23 mouse cellular contexts compared by ENCODE assay signal in genomic region chr3:66466321-66466720, GRCm38 (mm10).
A peak's percentile ranks its signal among the peaks of the same experiment; 100 is the strongest.
DNase-seq lines count a peak whose midpoint lies in the region; ATAC-seq and TF ChIP-seq lines count a peak whose summit lies in the region.
"Had no signal": no experiment of that assay in that cellular context is flagged by ENCODE, and none has a peak within 500 bp of the region (broad histone marks: within the 10 kb centered on the region; RNA-seq: fewer than 3 reads in every experiment).

No protein-coding gene starts in this region.

- H3K9ac ChIP-seq in hindbrain, postnatal 0 days (replicated peaks; ENCODE audit: low read length) = no peak overlapping the region
- H3K9ac ChIP-seq in hindbrain, embryonic 14.5 days = no peak overlapping the region
- H3K9ac ChIP-seq: liver, embryonic 13.5 days; lung, embryonic 14.5 days had no signal

- ATAC-seq in hindbrain, postnatal 0 days = no peak
- ATAC-seq in hindbrain, embryonic 14.5 days (ENCODE audit: low FRiP score) = no peak
- ATAC-seq: hindbrain, embryonic 16.5 days; intestine, postnatal 0 days; Patski had no signal

- no peak overlapping the region for H3K4me3 ChIP-seq in hindbrain, postnatal 0 days (ENCODE audit: low read length)
- H3K4me3 ChIP-seq in hindbrain, embryonic 14.5 days (replicated peaks; ENCODE audit: low read length) = no peak overlapping the region
- no peak overlapping the region for H3K4me3 ChIP-seq in gastrocnemius, adult 2 months
- H3K4me3 ChIP-seq: forebrain, embryonic 10.5 days; heart, embryonic 10.5 days; liver, embryonic 13.5 days; megakaryocyte, embryonic 14.5 days had no signal

- no peaks in the 10 kb centered on the region for H3K4me1 ChIP-seq in hindbrain, postnatal 0 days (ENCODE audit: insufficient read depth, low read length)
- no peaks in the 10 kb centered on the region for H3K4me1 ChIP-seq in hindbrain, embryonic 14.5 days (replicated peaks; ENCODE audit: control insufficient read depth, insufficient read depth, low read length)
- H3K4me1 ChIP-seq: forebrain, embryonic 10.5 days; heart, embryonic 10.5 days; liver, embryonic 13.5 days; megakaryocyte, embryonic 14.5 days had no signal

- no peaks in the 10 kb centered on the region for H3K9me3 ChIP-seq in hindbrain, postnatal 0 days (ENCODE audit: low read length)
- no peaks in the 10 kb centered on the region for H3K9me3 ChIP-seq in hindbrain, embryonic 14.5 days (ENCODE audit: control insufficient read depth, low read length)
- H3K9me3 ChIP-seq: forebrain, embryonic 10.5 days; G1E; heart, embryonic 10.5 days; liver, embryonic 13.5 days; megakaryocyte, embryonic 14.5 days had no signal

- H3K27me3 ChIP-seq in hindbrain, postnatal 0 days (ENCODE audit: insufficient read depth, low read length) = no peaks in the 10 kb centered on the region
- H3K27me3 ChIP-seq in hindbrain, embryonic 14.5 days (ENCODE audit: control insufficient read depth, insufficient read depth, low read length) = no peaks in the 10 kb centered on the region
- H3K27me3 ChIP-seq: CH12.LX; liver, embryonic 13.5 days had no signal

- TF ChIP-seq CTCF in hindbrain, postnatal 0 days (IDR thresholded peaks at IDR 0.05; ENCODE audit: low read depth) = no peak
- no peak for TF ChIP-seq CTCF in gastrocnemius, adult 2 months (IDR thresholded peaks at IDR 0.05)

- no peak overlapping the region for H3K4me2 ChIP-seq in hindbrain, postnatal 0 days (ENCODE audit: low read depth, low read length)
- H3K4me2 ChIP-seq in hindbrain, embryonic 14.5 days (replicated peaks) = no peak overlapping the region
- H3K4me2 ChIP-seq: liver, embryonic 13.5 days; lung, embryonic 14.5 days had no signal

- peak; percentile 13 for DNase-seq in hindbrain, postnatal 0 days (ENCODE audit: low spot score)
- no peak for DNase-seq in hindbrain, embryonic 14.5 days (ENCODE audit: low spot score)
- DNase-seq in layer of hippocampus, adult 9-11 months = peak; percentile 42
- DNase-seq in right cerebral cortex, adult 2 months (ENCODE audit: low spot score in 2 of 2) = peak; percentile 20 to 34
- no peak for DNase-seq in gastrocnemius, adult 2 months
- no peak for DNase-seq in thymus, postnatal 0 days (ENCODE audit: low spot score)
- DNase-seq in adipocyte (ENCODE audit: low spot score) = no peak
- DNase-seq: adrenal gland, adult 8-10 months; B cell, adult 2 months; cerebellum, adult 9-10 months; kidney, postnatal 25 days; liver, embryonic 13.5 days; lung, embryonic 14.5 days; lung, postnatal 36 days; midbrain, embryonic 14.5 days had no signal

- H3K27ac ChIP-seq in hindbrain, postnatal 0 days = no peak overlapping the region
- no peak overlapping the region for H3K27ac ChIP-seq in hindbrain, embryonic 14.5 days
- no peak overlapping the region for H3K27ac ChIP-seq in gastrocnemius, adult 2 months
- H3K27ac ChIP-seq: forebrain, embryonic 10.5 days; heart, embryonic 10.5 days; liver, embryonic 13.5 days had no signal

- intact Hi-C loops in gastrocnemius, adult 2 months (cut with DNase I) = no loop called here

- no peaks in the 10 kb centered on the region for H3K36me3 ChIP-seq in hindbrain, postnatal 0 days (ENCODE audit: insufficient read depth, low read length)
- H3K36me3 ChIP-seq in hindbrain, embryonic 14.5 days (replicated peaks; ENCODE audit: control insufficient read depth, insufficient read depth) = no peaks in the 10 kb centered on the region
- H3K36me3 ChIP-seq: forebrain, embryonic 10.5 days; G1E; heart, embryonic 10.5 days; liver, embryonic 13.5 days had no signal

- 63% methylated on average over 5 of the region's 5 CpGs for WGBS in hindbrain, postnatal 0 days
- 82% methylated on average over 5 of the region's 5 CpGs for WGBS in hindbrain, embryonic 14.5 days

Comparison
In these comparisons a context has a peak if more than half of its experiments do, and no peak if none do; other contexts are left out.
1. DNase-seq: peak in hindbrain, postnatal 0 days (single experiment), layer of hippocampus, adult 9-11 months (single experiment) and right cerebral cortex, adult 2 months (2 of 2); none in hindbrain, embryonic 14.5 days (single experiment), gastrocnemius, adult 2 months (single experiment), thymus, postnatal 0 days (single experiment) and adipocyte (single experiment).